Mouse (Mus musculus): ENCODE measurements around the gene Gtf2i. TPM values are rescaled to one million over a fixed set of nuclear protein-coding genes. Genes with fewer than 3 reads are reported as not detected.

The Gtf2i gene
- polyA plus RNA-seq, 1 experiment from 2014 or later: 182 TPM

- Histone ChIP-seq H3K27ac (replicated peaks) (no peak overlapping the region), H3K27me3 (no peaks in the 10 kb centered on the region), H3K9me3 (no peaks in the 10 kb centered on the region), H3K9ac (replicated peaks) (no peak overlapping the region), H3K4me2 (replicated peaks) (no peak overlapping the region), H3K36me3 (peaks cover 25% of the 10 kb centered on the region), H3K4me3 (no peak overlapping the region), H3K4me1 (peaks cover 14% of the 10 kb centered on the region)
- no peak for ATAC-seq (replicated peaks)
- WGBS: 80% methylated on average over 7 of the region's 7 CpGs
These were observed 81.3 kb downstream of the Gtf2i start for GRCm38 (mm10) chr5:134233244-134233651.

GRCm38 (mm10) chr5:134232568-134232967, 82.0 kb downstream of the Gtf2i start:
- H3K9me3 ChIP-seq: no peaks in the 10 kb centered on the region
- 66% methylated on average over 7 of the region's 7 CpGs for WGBS
- no peak overlapping the region for H3K4me2 ChIP-seq (replicated peaks)
- no peaks in the 10 kb centered on the region for H3K27me3 ChIP-seq
- no peak overlapping the region for H3K4me3 ChIP-seq
- no peak for ATAC-seq (replicated peaks)
- peaks cover 14% of the 10 kb centered on the region for H3K4me1 ChIP-seq
- no peak overlapping the region for H3K9ac ChIP-seq (replicated peaks)
- peaks cover 18% of the 10 kb centered on the region for H3K36me3 ChIP-seq
- no peak overlapping the region for H3K27ac ChIP-seq (replicated peaks)

GRCm38 (mm10) chr5:134232111-134232510, 82.4 kb downstream of the Gtf2i start:
- Histone ChIP-seq H3K4me3 (no peak overlapping the region), H3K27me3 (no peaks in the 10 kb centered on the region), H3K9me3 (no peaks in the 10 kb centered on the region), H3K4me2 (replicated peaks) (no peak overlapping the region), H3K36me3 (peaks cover 14% of the 10 kb centered on the region), H3K4me1 (peaks cover 14% of the 10 kb centered on the region), H3K27ac (replicated peaks) (no peak overlapping the region), H3K9ac (replicated peaks) (no peak overlapping the region)
- no peak for ATAC-seq (replicated peaks)
- WGBS: 76% methylated on average over 6 of the region's 6 CpGs

GRCm38 (mm10) chr5:134231376-134231775, 83.2 kb downstream of the Gtf2i start:
- no peaks in the 10 kb centered on the region for H3K9me3 ChIP-seq
- 93% methylated on average over 5 of the region's 5 CpGs for WGBS
- ATAC-seq (replicated peaks): no peak
- H3K27me3 ChIP-seq: no peaks in the 10 kb centered on the region
- no peak overlapping the region for H3K9ac ChIP-seq (replicated peaks)
- peaks cover 14% of the 10 kb centered on the region for H3K4me1 ChIP-seq
- H3K4me2 ChIP-seq (replicated peaks): no peak overlapping the region
- peaks cover 6% of the 10 kb centered on the region for H3K36me3 ChIP-seq
- no peak overlapping the region for H3K27ac ChIP-seq (replicated peaks)
- no peak overlapping the region for H3K4me3 ChIP-seq

- no peak within 1 kb of the TSS for H3K9ac ChIP-seq (replicated peaks)
- no peak within 1 kb of the TSS for H3K4me3 ChIP-seq
- H3K27ac ChIP-seq (replicated peaks): no peak within 1 kb of the TSS
- no peaks in the 10 kb centered on the region for H3K9me3 ChIP-seq
- no peak within 1 kb of the TSS for H3K4me2 ChIP-seq (replicated peaks)
- H3K4me1 ChIP-seq: 0 out of 2 replicates have a peak, but pooled peaks cover under 1% of the 10 kb centered on the region
- H3K27me3 ChIP-seq: no peaks in the 10 kb centered on the region
- no peaks in the 10 kb centered on the region for H3K36me3 ChIP-seq
- WGBS: 85% methylated on average over 7 of the region's 7 CpGs
- no peak for ATAC-seq (replicated peaks)
These were observed 85.2 kb downstream of the Gtf2i start, which contains the start of gene Ncf1 for GRCm38 (mm10) chr5:134229391-134229790. Gene Ncf1 (minus strand): TSS chr5:134229625.

GRCm38 (mm10) chr5:134228249-134228638, 86.3 kb downstream of the Gtf2i start:
- Histone ChIP-seq H3K27ac (replicated peaks) (no peak overlapping the region), H3K36me3 (no peaks in the 10 kb centered on the region), H3K9me3 (no peaks in the 10 kb centered on the region), H3K4me1 (no peaks in the 10 kb centered on the region), H3K4me3 (no peak overlapping the region), H3K9ac (replicated peaks) (no peak overlapping the region), H3K4me2 (replicated peaks) (no peak overlapping the region), H3K27me3 (no peaks in the 10 kb centered on the region)
- 83% methylated on average over 6 of the region's 6 CpGs for WGBS
- ATAC-seq (replicated peaks): no peak

- Histone ChIP-seq H3K36me3 (no peaks in the 10 kb centered on the region), H3K4me1 (no peaks in the 10 kb centered on the region), H3K27ac (replicated peaks) (no peak overlapping the region), H3K27me3 (peaks cover 2% of the 10 kb centered on the region; the same call in 1 of the 2 replicates), H3K4me2 (replicated peaks) (no peak overlapping the region), H3K9me3 (no peaks in the 10 kb centered on the region), H3K9ac (replicated peaks) (no peak overlapping the region), H3K4me3 (no peak overlapping the region)
- no peak for ATAC-seq (replicated peaks)
- 39% methylated on average over 11 of the region's 11 CpGs for WGBS
These were observed 86.8 kb downstream of the Gtf2i start for GRCm38 (mm10) chr5:134227574-134228248.

- Histone ChIP-seq H3K36me3 (no peaks in the 10 kb centered on the region), H3K27me3 (peaks cover 10% of the 10 kb centered on the region; the same call in 1 of the 2 replicates), H3K9me3 (no peaks in the 10 kb centered on the region), H3K27ac (replicated peaks) (no peak overlapping the region), H3K4me3 (no peak overlapping the region), H3K4me2 (replicated peaks) (no peak overlapping the region), H3K9ac (replicated peaks) (no peak overlapping the region), H3K4me1 (peaks cover 2% of the 10 kb centered on the region)
- 77% methylated on average over 12 of the region's 12 CpGs for WGBS
- ATAC-seq (replicated peaks): no peak
These were observed 87.6 kb downstream of the Gtf2i start for GRCm38 (mm10) chr5:134226946-134227345.

GRCm38 (mm10) chr5:134225110-134225901, 89.3 kb downstream of the Gtf2i start:
- Histone ChIP-seq H3K4me1 (peaks cover 9% of the 10 kb centered on the region), H3K9ac (replicated peaks) (no peak overlapping the region), H3K4me3 (no peak overlapping the region), H3K9me3 (no peaks in the 10 kb centered on the region), H3K27me3 (peaks cover 12% of the 10 kb centered on the region; the same call in 1 of the 2 replicates), H3K4me2 (replicated peaks) (no peak overlapping the region), H3K36me3 (no peaks in the 10 kb centered on the region), H3K27ac (replicated peaks) (no peak overlapping the region)
- ATAC-seq (replicated peaks): no peak
- WGBS: 85% methylated on average over 30 of the region's 30 CpGs

- H3K4me3 ChIP-seq: peak overlapping the region; percentile 30
- no peak for ATAC-seq (replicated peaks)
- peaks cover 12% of the 10 kb centered on the region; the same call in 1 of the 2 replicates for H3K27me3 ChIP-seq
- 5% methylated on average over 36 of the region's 36 CpGs for WGBS
- peak overlapping the region; percentile 45 for H3K9ac ChIP-seq (replicated peaks)
- peaks cover 9% of the 10 kb centered on the region for H3K4me1 ChIP-seq
- H3K36me3 ChIP-seq: 0 out of 2 replicates have a peak, but pooled peaks cover 3% of the 10 kb centered on the region
- H3K27ac ChIP-seq (replicated peaks): no peak overlapping the region
- peak overlapping the region; percentile 47 for H3K4me2 ChIP-seq (replicated peaks)
- H3K9me3 ChIP-seq: no peaks in the 10 kb centered on the region
These were observed 92.8 kb downstream of the Gtf2i start for GRCm38 (mm10) chr5:134221708-134222150.

GRCm38 (mm10) chr5:134221278-134221677, 93.3 kb downstream of the Gtf2i start:
- Histone ChIP-seq H3K9ac (replicated peaks) (no peak overlapping the region; the same call in 1 of the 2 replicates), H3K4me3 (no peak overlapping the region), H3K4me2 (replicated peaks) (no peak overlapping the region; the same call in 1 of the 2 replicates), H3K27ac (replicated peaks) (no peak overlapping the region), H3K36me3 (0 out of 2 replicates have a peak, but pooled peaks cover 3% of the 10 kb centered on the region), H3K9me3 (no peaks in the 10 kb centered on the region), H3K4me1 (peaks cover 9% of the 10 kb centered on the region), H3K27me3 (peaks cover 12% of the 10 kb centered on the region; the same call in 1 of the 2 replicates)
- ATAC-seq (replicated peaks): no peak
- 45% methylated on average over 4 of the region's 4 CpGs for whole genome bisulfite sequencing

- WGBS: 93% methylated on average over 7 of the region's 7 CpGs
- Histone ChIP-seq H3K9me3 (no peaks in the 10 kb centered on the region), H3K4me2 (replicated peaks) (no peak overlapping the region), H3K4me1 (peaks cover 9% of the 10 kb centered on the region), H3K36me3 (0 out of 2 replicates have a peak, but pooled peaks cover 3% of the 10 kb centered on the region), H3K27me3 (peaks cover 12% of the 10 kb centered on the region; the same call in 1 of the 2 replicates), H3K9ac (replicated peaks) (no peak overlapping the region), H3K4me3 (no peak overlapping the region), H3K27ac (replicated peaks) (no peak overlapping the region)
- no peak for ATAC-seq (replicated peaks)
These were observed 96.7 kb downstream of the Gtf2i start for GRCm38 (mm10) chr5:134217900-134218299.
